Mouse (Mus musculus) embryonic facial prominence, embryonic 14.5 days (tissue): Measurements from ENCODE around the gene Gm14548. TPM values are rescaled to one million over a fixed set of nuclear protein-coding genes. Genes with fewer than 3 reads are reported as not detected.
"Not testable (repeated sequence)": the region's sequence is repeated elsewhere in the genome, so short reads cannot be mapped to it uniquely, and the experiment has no call there.

Experiments used
- ATAC-seq: fragments of 200-750 bp; cut with Nextera tagmentation; 2 replicates; pipeline ENCODE4 v1.8.0; 2017; ENCODE audit warnings: low read depth, moderate number of reproducible peaks, moderate TSS enrichment
- DNase-seq: peaks from one replicate; pipeline ENCODE4 v3.0.0-alpha.2; 2015; ENCODE audit warnings: low spot score
- H3K27ac ChIP-seq: fragments of 300-500 bp; sonication (generic); replicated peaks from 2 replicates; pipeline ENCODE4 v1.5.1; 2014; ENCODE audit warnings: low read depth, mild to moderate bottlenecking, low read length, moderate library complexity
- H3K27me3 ChIP-seq: fragments of 300-500 bp; sonication (generic); replicated peaks from 2 replicates; pipeline ENCODE4 v1.6.1; 2014; ENCODE audit warnings: low read length; ENCODE audit not compliant: control insufficient read depth, insufficient read depth
- H3K36me3 ChIP-seq: fragments of 300-500 bp; sonication (generic); 2 replicates; pipeline ENCODE4 v1.6.1; 2014; ENCODE audit warnings: low read length, mixed read lengths; ENCODE audit not compliant: control insufficient read depth, insufficient read depth
- H3K4me1 ChIP-seq: fragments of 300-500 bp; sonication (generic); 2 replicates; pipeline ENCODE4 v1.6.1; 2014; ENCODE audit warnings: antibody characterized with exemption, low read length; ENCODE audit not compliant: control insufficient read depth, insufficient read depth
- H3K4me2 ChIP-seq: fragments of 300-500 bp; sonication (generic); 2 replicates; pipeline ENCODE4 v1.6.1; 2014; ENCODE audit warnings: low read depth, mild to moderate bottlenecking, low read length, moderate library complexity, mixed read lengths
- H3K4me3 ChIP-seq: fragments of 300-500 bp; sonication (generic); 2 replicates; pipeline ENCODE4 v1.5.1; 2014; ENCODE audit warnings: low read depth, mild to moderate bottlenecking, low read length
- H3K9ac ChIP-seq: fragments of 300-500 bp; sonication (generic); 2 replicates; pipeline ENCODE4 v1.6.1; 2014; ENCODE audit warnings: low read depth, mild to moderate bottlenecking, low read length, moderate library complexity, mixed read lengths
- H3K9me3 ChIP-seq: fragments of 300-500 bp; sonication (generic); 2 replicates; pipeline ENCODE4 v1.6.1; 2016; ENCODE audit warnings: low read length; ENCODE audit not compliant: control insufficient read depth
- WGBS: fragments of 180-500 bp; shearing (Covaris S2); extraction: QIAGEN DNeasy Blood & Tissue Kit; methylation state at CpG from one replicate; pipeline ENCODE4 v1.1.7; 2014; 5-methylcytosine and 5-hydroxymethylcytosine counted together
- polyA plus RNA-seq: library from polyadenylated mRNA; unstranded; fragments of >200 nt; fragmentation: Nextera tagmentation; extraction: Ambion mirVana; gene quantifications from 2 replicates; pipeline ENCODE4 v1.2.1, GENCODE M21; 2014

The Gm14548 gene
- polyA plus RNA-seq, result 0.13 and 0.14 TPM in 2 replicates

DNA sequence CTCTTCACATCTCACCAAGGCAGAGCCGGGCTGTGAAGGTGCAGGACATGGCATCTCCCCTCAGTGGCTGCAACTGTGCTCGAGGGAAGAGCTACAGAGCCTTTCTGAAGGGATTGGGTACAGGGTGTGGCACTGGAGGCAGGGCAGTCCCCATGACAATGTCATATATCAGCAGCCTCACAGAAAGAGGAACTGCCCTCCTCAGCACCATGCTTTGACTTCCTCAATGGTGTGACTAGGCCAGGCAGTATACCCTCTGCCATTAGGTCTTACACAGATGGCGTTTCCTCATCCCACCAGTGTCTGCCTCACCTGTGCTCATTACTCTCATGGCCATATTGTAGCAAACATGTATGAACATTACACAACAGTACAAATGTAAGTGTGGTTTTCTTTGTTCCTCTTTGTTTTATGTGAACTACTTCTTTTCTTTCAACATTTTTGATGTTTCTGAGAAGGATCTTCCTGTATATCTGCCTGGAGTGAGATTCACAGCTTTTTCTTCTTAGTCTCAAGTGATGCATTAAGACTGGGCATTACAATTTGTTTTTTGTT is at the start of gene Gm14548:
TSS of gene Gm14548 (minus strand) at position 85 of the 555 bp plus-strand sequence.
- not testable (repeated sequence) for H3K27me3 ChIP-seq, DNase-seq, H3K9ac ChIP-seq, ATAC-seq, H3K4me1 ChIP-seq, H3K4me2 ChIP-seq, H3K4me3 ChIP-seq, H3K9me3 ChIP-seq, H3K36me3 ChIP-seq, H3K27ac ChIP-seq
- 55% methylated on average over 3 of the region's 3 CpGs for WGBS

DNA sequence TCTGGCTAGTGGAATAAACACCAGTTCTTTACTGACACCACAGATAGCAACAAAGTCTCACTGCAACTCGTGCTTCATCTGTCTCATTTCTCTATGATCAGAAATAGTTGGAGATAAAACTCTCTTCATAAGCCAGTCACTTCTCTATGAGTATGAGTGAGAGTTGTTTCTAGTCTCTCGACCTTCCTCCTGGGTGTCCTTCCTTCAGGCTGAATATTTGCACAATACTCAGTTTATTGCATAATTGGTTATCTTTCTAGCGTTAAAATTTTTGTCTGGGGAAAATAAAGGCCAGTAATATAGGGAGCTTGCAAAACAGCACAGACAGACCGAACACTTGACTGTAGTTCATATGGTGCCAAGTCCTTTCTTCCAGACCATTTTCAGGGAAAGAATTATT is 48.2 kb upstream of the Gm14548 start:
- Histone ChIP-seq H3K27ac (no peak overlapping the region), H3K27me3 (no peaks in the 10 kb centered on the region), H3K9ac (no peak overlapping the region), H3K4me3 (no peak overlapping the region), H3K9me3 (no peaks in the 10 kb centered on the region), H3K4me1 (no peaks in the 10 kb centered on the region), H3K36me3 (no peaks in the 10 kb centered on the region), H3K4me2 (no peak overlapping the region)
- ATAC-seq, result no peak
- 65% methylated on average over 4 of the region's 4 CpGs for WGBS
- DNase-seq, result no peak

DNA sequence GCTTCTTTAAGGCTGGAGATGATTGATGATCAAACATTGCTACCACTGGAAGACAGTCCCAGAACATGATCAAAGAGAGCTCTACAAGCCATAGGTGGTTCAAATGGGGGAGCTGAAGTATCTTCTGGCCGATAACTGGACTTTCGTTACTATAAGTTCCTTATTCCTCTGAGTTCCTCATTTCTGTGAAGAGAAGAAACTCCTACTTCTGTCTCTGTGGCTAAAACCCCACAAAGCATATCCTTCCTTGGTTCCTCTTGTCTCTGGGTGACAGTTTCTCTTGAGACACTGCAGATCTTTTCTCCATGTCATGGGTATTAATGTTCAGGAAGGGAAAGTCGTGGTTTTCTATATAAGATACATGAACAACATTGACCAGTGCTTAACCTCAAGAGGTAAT is 43.0 kb upstream of the Gm14548 start:
- H3K9ac ChIP-seq, result no peak overlapping the region
- DNase-seq, result no peak
- no peak overlapping the region for H3K4me2 ChIP-seq
- no peaks in the 10 kb centered on the region for H3K4me1 ChIP-seq
- WGBS, result 69% methylated on average over 3 of the region's 3 CpGs
- ATAC-seq, result no peak
- H3K4me3 ChIP-seq, result no peak overlapping the region
- H3K36me3 ChIP-seq, result no peaks in the 10 kb centered on the region
- H3K9me3 ChIP-seq, result no peaks in the 10 kb centered on the region
- no peaks in the 10 kb centered on the region for H3K27me3 ChIP-seq
- H3K27ac ChIP-seq, result no peak overlapping the region

DNA sequence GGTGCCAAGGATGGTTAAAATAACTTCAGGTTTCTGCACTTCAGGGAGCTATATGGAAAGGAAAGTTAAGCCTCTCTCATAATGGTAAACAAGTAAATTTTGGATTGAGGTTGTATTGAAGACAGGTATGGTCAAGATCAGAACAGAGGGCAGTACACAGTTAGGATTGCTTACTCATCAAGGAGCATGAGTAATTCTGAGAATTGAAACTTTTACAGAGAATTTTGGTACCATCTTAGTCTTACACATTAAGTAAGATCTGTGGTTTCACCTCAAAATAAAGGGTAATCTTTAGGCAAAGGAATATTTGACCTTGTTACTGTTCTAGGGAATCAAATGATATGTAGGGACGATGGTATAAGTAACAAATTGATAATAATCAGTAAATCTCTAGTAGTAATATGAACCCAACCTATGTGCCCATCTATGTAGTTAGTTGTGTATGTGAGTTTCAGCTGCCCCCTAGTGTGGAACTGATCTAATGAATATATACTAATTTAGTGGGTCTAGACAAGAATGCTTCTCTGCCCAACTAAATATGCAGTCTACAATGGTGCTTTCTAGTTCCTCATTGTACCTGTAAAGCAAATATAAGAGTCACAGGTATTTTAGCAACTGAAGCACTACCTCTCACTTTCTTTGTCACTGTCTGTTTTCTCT is 42.1 kb upstream of the Gm14548 start:
- no peaks in the 10 kb centered on the region for H3K36me3 ChIP-seq
- ATAC-seq (no peak), DNase-seq (no peak)
- no peak overlapping the region for H3K4me2 ChIP-seq
- H3K4me1 ChIP-seq, result no peaks in the 10 kb centered on the region
- 62% methylated on average over 1 of the region's 1 CpGs for WGBS
- H3K9ac ChIP-seq, result no peak overlapping the region
- no peak overlapping the region for H3K4me3 ChIP-seq
- H3K27ac ChIP-seq, result no peak overlapping the region
- H3K9me3 ChIP-seq, result no peaks in the 10 kb centered on the region
- no peaks in the 10 kb centered on the region for H3K27me3 ChIP-seq

DNA sequence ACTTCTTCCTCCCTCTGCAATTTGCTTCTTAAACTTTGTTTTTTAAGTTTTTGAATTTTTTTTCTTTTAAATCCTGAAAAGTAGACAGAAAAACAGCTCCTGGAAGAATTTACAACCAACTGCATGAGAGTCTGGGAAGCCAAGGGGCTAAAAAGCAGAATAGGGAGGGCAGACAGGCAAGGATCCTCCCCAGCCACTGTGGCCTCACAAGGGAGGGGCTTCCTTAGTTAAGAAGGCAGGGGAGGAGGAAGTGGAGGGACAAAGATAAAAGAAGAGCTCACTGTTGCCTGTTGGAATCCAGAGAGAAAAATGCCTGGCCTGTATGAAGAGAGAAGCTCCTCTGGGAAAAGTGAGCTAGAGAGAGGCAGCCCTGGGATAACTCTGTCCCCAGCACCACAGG is 37.6 kb upstream of the Gm14548 start:
- not testable (repeated sequence) for H3K9ac ChIP-seq, H3K9me3 ChIP-seq, H3K4me2 ChIP-seq, H3K4me3 ChIP-seq, H3K27me3 ChIP-seq, ATAC-seq, H3K4me1 ChIP-seq, H3K36me3 ChIP-seq, DNase-seq, H3K27ac ChIP-seq

DNA sequence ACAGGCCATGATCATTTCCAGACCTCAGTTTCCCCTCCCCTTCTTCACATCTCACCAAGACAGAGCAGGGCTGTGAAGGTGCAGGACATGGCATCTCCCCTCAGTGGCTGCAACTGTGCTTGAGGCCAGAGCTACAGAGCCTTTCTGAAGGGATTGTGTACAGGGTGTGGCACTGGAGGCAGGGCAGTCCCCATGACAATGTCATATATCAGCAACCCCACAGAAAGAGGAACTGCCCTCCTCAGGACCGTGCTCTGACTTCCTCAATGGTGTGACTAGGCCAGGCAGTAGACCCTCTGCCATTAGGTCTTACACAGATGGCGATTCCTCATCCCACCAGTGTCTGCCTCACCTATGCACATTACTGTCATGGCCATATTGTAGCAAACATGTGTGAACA is 17.5 kb upstream of the Gm14548 start, which contains the start of gene Lilra6:
TSS of gene Lilra6 (minus strand) at position 117 of the 400 bp plus-strand sequence.
- H3K27ac ChIP-seq, H3K4me2 ChIP-seq, H3K36me3 ChIP-seq, H3K27me3 ChIP-seq, H3K4me3 ChIP-seq, H3K4me1 ChIP-seq, H3K9me3 ChIP-seq, DNase-seq, ATAC-seq, H3K9ac ChIP-seq: not testable (repeated sequence)
- WGBS, result 60% methylated on average over 2 of the region's 2 CpGs

DNA sequence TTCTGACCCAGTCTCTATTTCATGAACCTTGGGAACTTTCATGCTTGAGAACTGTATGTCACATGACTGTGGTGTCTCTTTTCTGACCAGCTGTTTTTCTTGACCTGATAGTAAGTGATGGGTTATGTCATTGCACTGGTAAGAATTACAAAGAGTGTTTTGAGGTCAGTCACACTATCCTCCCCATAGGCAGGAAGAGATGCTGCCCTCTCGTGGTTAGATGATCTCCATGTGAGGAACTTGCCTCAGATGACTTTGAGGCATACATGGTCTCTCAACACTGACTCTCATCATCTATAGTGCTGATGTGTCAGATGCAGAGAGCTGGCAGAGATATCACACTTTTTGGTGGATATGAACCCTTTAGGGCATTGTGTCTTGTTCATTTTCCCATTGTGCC is 5.8 kb upstream of the Gm14548 start:
- Histone ChIP-seq H3K27ac (no peak overlapping the region), H3K27me3 (no peaks in the 10 kb centered on the region), H3K4me1 (no peaks in the 10 kb centered on the region), H3K4me3 (no peak overlapping the region), H3K36me3 (no peaks in the 10 kb centered on the region), H3K9me3 (no peaks in the 10 kb centered on the region), H3K9ac (no peak overlapping the region), H3K4me2 (no peak overlapping the region)
- ATAC-seq (no peak), DNase-seq (no peak)
- 16% methylated on average over 1 of the region's 1 CpGs for WGBS

DNA sequence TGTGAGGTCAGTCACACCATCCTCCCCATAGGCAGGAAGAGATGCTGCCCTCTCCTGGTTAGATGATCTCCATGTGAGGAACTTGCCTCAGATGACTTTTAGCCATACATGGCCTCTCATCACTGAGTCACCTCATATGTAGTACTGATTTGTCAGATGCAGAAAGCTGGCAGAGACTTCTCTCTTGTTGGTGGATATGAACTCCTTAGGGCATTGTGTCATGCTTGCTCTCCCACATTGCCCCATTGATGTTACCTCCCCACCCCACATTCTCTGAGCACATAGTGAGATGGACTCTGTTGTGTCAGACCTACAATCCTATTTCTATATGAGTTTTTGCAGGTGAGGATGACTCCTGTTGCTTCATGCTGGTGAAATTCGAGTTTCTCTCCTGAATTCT is 22.9 kb downstream of the Gm14548 start:
- H3K4me3 ChIP-seq, H3K9ac ChIP-seq, H3K4me2 ChIP-seq, DNase-seq, ATAC-seq, H3K27me3 ChIP-seq, H3K36me3 ChIP-seq, H3K27ac ChIP-seq, H3K9me3 ChIP-seq, H3K4me1 ChIP-seq: not testable (repeated sequence)
- WGBS, result no CpG with 5 or more reads among the region's 1 CpGs

DNA sequence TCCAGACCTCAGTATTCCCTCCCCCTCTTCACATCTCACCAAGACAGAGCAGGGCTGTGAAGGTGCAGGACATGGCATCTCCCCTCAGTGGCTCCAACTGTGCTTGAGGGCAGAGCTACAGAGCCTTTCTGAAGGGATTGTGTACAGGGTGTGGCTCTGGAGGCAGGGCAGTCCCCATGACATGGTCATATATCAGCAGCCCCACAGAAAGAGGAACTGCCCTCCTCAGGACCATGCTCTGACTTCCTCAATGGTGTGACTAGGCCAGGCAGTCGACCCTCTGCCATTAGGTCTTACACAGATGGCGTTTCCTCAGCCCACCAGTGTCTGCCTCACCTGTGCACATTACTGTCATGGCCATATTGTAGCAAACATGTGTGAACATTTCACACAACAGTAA is 53.0 kb downstream of the Gm14548 start, which contains the start of gene Pira2:
TSS of gene Pira2 (minus strand) at position 101 of the 400 bp plus-strand sequence.
- not testable (repeated sequence) for H3K4me2 ChIP-seq, ATAC-seq, H3K9ac ChIP-seq, H3K27ac ChIP-seq, H3K9me3 ChIP-seq, DNase-seq, H3K36me3 ChIP-seq, H3K4me1 ChIP-seq, H3K4me3 ChIP-seq, H3K27me3 ChIP-seq
- no CpG with 5 or more reads among the region's 2 CpGs for WGBS
